Mouse (Mus musculus) adrenal gland, adult 8-10 months (tissue): ENCODE results near the gene Olfr493. TPM values are rescaled to one million over a fixed set of nuclear protein-coding genes. Genes with fewer than 3 reads are reported as not detected.

Source experiments
- DNase-seq: peaks from one replicate; pipeline ENCODE4 v3.0.0; 2022
- total RNA-seq, 4 experiments: library from RNA; stranded (reverse); gene quantifications; 2 replicates each; pipeline ENCODE4 v1.2.4; 2022

Gene Olfr493
- total RNA-seq: not detected

DNA sequence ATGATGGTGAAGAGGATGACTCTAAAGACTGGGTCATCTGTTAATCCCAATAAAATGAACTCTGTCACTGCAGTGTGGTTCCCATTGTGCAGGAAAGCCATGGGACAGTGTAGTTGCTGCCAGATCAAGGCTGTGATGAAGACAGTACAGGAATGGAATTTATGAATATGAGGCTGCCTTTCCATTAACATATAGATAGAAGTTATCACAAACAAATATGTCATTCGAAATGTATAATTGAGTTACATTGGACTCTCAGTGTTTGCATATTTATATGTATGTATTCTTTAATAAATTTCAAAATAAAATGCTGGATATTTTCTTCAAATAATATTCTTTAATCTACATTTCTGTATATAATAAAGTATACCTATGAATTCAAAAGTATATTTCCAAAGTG, at the start of gene Olfr493:
TSS of gene Olfr493 (minus strand) at position 101 of the 400 bp plus-strand sequence.
- DNase-seq: no peak

- no peak for DNase-seq
Measured at GRCm38 (mm10) chr7:108392867-108393266, 46.1 kb upstream of the Olfr493 start, which contains the start of gene Olfr495. Olfr495 (plus strand) TSS chr7:108393167.

DNA sequence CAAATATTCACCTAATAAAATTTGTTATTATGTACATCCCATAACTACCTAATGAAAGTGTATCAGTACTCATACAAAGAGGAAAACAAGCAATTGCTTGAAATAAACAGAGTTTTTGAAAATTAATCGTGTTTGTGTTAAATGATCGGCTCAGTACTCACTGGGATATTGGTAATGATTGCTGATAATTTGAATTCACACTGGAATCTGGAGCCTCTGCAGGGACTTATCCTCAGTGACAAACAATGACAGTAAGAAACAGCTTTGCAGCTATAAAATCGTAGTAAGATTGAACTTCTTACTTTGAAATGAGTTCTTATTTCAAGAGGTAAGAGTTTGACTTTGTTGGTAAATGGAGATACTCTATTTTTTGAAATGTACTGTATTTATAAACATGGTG, 18.3 kb upstream of the Olfr493 start, which contains the start of gene Olfr494:
TSS of gene Olfr494 (plus strand) at position 301 of the 400 bp plus-strand sequence.
- no peak for DNase-seq

GRCm38 (mm10) chr7:108323574-108323973, 23.2 kb downstream of the Olfr493 start, which contains the start of gene Olfr492:
Olfr492 (minus strand) TSS chr7:108323674.
- no peak for DNase-seq

GRCm38 (mm10) chr7:108313151-108313550, 33.6 kb downstream of the Olfr493 start, which contains the start of gene Olfr491:
Olfr491 (plus strand) TSS chr7:108313451.
- DNase-seq: no peak

Other genes with a start within 250 kb of the Olfr493 start
- gene Olfr482, start 249.4 kb downstream of the Olfr493 start, total RNA-seq: 1 to 10 TPM; 1.2 to 1.8 (median 1.7) TPM
- gene Olfr483, start 246.1 kb downstream of the Olfr493 start, total RNA-seq: not detected
- gene Olfr484, start 219.5 kb downstream of the Olfr493 start, total RNA-seq: not detected
- not detected for gene Olfr485, start 187.1 kb downstream of the Olfr493 start, total RNA-seq
- gene Olfr486, start 174.2 kb downstream of the Olfr493 start, total RNA-seq: not detected
- gene Olfr487, start 132.3 kb downstream of the Olfr493 start, total RNA-seq: not detected
- not detected for gene Olfr488, start 88.6 kb downstream of the Olfr493 start, total RNA-seq
- gene Olfr490, start 58.0 kb downstream of the Olfr493 start, total RNA-seq: not detected
- gene Olfr491, start 33.5 kb downstream of the Olfr493 start, total RNA-seq: not detected
- not detected for gene Olfr492, start 23.3 kb downstream of the Olfr493 start, total RNA-seq
- not detected for gene Olfr494, start 18.4 kb upstream of the Olfr493 start, total RNA-seq
- not detected for gene Olfr495, start 46.2 kb upstream of the Olfr493 start, total RNA-seq
- not detected for gene Olfr497, start 73.4 kb upstream of the Olfr493 start, total RNA-seq
- not detected for gene Olfr498, start 118.3 kb upstream of the Olfr493 start, total RNA-seq
- not detected for gene Olfr502, start 178.1 kb upstream of the Olfr493 start, total RNA-seq
- gene Olfr503, start 197.5 kb upstream of the Olfr493 start, total RNA-seq: not detected
- not detected for gene Olfr504, start 218.8 kb upstream of the Olfr493 start, total RNA-seq